Mouse (Mus musculus): ENCODE data around the gene Slc31a1.
A peak's percentile ranks its signal among the peaks of the same experiment; 100 is the strongest.

Slc31a1 gene

DNA sequence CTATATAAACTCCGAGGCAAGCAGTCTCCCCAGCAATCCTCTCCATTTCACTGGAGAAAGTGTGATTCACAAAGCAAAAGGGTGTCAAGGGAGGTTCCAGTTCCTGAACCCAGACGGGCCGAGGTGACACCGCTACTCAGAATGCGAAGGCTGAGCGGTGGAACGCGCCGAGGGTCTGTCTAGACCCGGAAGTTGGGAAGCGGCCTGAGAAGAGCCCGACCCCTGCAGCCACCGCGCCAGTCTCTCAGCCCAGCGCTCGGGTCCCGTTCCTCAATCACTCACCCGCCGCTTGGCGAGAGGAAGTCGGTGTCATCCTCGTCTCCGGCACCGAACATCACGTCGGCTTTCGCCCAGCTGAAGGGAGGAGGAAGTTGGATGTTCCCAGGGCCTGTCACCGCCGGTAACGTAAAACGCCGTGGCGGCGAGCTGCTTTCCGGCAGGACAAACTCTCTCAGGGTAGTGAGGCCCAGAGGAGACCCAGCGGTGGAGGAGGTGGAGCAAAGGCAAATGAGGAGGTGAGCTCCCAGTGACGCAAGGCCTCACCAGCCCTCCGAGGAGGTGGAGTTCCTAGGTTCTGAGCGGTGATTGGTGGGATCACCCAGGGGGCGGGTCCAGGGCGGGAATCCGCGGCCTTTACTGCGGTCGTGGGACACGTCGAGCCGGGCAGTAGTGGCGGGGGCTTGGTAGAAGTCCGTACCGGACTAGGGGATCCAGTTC lies at the start of gene Slc31a1, which contains the start of gene Fkbp15:
TSS of gene Slc31a1 (plus strand) at position 640 of the 717 bp plus-strand sequence.
TSS of gene Fkbp15 (minus strand) at position 461 of the 717 bp plus-strand sequence.
- peak; percentile 99 for DNase-seq (ENCODE audit: low read depth, low spot score)

DNA sequence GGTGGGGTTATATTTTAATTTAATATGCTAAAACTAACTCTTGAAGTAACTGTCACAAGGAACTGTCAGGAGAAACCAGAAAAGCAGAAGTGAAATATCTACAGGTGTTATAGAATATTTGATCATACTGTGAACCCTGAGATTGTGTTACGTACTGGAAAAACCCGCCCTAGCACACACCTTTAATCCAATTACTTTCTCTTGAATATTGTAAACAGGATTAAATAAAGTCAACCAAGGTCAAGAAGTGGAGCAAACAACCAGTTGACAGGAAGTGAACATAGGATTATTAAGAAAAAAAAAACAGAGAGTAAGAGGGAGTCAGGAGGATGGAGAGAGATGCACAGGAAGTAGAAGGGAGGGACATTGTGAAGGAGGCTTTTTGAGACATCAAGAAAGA lies 47.7 kb upstream of the Slc31a1 start:
- no peak for DNase-seq (ENCODE audit: low read depth, low spot score)

DNA sequence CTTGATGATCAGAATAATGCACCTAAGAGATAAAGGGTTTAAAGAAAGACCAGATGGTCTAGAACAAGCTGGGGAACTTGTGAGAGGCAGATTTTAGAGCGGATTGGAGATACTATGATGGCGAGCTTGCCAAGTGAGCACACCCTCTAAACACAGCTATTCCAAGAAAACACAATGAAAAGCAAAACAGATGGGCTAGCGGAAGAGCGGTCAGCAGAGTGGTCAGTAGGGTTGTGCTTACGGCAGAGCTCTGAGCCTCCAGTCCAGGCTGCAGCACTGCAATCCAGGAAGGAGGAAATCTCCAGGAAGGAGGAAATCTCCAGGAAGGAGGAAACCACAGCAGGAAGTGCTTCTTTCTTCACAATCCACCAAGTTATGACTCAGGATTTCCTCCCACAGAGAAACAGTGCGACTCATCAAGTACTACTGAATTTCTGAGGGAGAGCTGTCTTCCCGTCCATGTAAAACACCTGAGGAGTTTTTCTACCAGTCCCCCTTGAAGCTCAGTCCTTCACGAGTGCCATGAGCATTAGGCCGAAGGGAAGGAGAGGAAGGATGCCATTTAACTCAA lies 46.8 kb upstream of the Slc31a1 start:
- DNase-seq (ENCODE audit: low read depth, low spot score), result no peak

DNA sequence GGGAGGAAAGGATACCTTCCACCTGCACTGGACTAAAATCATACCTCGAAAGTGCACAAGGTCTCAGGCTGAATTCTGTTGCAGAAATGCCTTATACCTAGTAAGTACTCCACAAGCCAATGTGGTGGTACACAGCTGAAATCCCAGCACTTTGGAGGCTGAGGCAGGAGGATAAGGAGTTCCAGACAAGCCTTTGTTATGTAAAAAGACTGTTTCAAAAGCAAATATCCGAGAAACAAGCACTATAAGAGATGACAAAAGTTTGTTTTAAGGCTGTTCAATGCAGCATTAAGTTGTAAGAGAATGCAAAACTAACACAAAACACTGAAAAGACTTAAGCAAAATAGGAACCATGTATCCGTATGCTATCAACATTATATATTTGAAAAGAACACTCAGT lies 46.0 kb upstream of the Slc31a1 start:
- peak; percentile 64 for DNase-seq (ENCODE audit: low read depth, low spot score)

DNA sequence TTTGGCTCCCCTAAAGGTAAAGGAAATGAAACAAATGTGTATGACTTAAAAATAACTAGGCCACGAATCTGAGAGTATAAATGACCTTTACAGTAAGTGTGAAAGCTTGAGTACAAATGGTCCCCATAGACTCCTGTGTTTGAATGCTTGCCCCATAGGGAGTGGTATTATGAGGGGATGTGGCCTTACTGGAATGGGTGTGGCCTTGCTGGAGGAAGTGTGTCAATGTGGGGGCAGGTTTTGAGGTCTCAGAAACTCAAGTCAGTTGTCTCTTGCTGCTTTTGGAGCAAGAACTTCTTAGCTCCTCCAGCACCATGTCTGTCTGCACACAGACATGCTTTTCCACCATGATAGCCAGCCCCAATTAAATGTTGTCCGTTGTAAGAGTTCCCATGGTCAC lies 44.1 kb upstream of the Slc31a1 start:
- DNase-seq (ENCODE audit: low read depth, low spot score), result peak; percentile 36

DNA sequence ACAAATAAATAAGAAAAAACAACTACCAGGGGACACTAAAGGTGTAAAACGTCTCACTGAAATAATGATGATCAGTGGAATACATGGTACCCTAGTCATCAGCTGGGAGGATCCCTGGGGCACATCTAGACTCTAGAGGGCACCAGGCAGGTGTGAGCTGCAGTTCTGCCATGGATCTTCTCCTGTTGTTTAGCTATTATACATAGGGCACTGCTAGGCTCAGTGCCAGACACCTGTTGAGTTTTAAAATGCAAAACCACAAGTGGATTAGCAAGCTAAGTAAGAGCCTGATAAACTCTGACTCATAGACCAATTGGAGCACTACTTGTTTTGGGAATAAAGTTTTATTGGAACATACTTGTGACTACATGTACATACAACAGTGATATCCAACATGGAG lies 42.2 kb upstream of the Slc31a1 start:
- DNase-seq (ENCODE audit: low read depth, low spot score), result no peak

DNA sequence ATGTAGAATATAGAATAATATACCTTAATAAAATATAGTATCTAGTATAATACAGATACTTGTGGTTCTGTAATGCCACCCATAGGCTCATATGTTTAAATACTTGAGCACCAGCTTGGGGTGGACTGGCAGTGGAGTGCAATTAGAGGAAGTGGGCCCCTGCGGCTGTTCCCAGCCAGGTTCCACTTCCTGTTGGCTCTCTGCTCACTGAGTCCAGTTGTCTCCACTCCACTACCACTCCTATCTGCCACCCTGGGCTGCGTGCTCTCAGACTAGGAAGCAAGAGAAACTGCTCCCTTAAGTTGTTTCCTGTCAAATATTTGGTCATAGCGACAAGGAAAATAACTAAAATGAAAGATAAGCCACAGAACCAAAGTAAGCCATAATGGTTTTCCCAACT lies 37.8 kb upstream of the Slc31a1 start:
- DNase-seq (ENCODE audit: low read depth, low spot score), result no peak

DNA sequence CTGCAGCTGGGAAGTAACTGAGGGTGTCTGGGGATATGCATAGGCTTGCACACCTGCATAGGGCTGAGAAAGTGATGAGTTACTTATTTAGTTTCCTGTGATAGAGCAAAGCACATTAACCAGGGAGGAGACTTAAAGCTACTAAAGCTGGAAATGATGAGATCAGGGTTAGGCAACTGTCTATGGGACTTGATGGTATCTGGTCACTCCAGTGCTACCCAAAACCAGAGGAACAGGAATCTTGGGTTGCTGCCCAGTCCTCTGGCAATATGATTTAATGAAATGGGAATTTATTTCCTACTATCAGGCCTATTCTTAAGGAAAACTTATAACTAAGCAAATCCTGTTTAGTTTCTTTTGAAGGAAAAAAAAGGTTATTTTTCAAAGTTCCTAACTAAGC lies 34.4 kb upstream of the Slc31a1 start:
- DNase-seq (ENCODE audit: low read depth, low spot score), result no peak

DNA sequence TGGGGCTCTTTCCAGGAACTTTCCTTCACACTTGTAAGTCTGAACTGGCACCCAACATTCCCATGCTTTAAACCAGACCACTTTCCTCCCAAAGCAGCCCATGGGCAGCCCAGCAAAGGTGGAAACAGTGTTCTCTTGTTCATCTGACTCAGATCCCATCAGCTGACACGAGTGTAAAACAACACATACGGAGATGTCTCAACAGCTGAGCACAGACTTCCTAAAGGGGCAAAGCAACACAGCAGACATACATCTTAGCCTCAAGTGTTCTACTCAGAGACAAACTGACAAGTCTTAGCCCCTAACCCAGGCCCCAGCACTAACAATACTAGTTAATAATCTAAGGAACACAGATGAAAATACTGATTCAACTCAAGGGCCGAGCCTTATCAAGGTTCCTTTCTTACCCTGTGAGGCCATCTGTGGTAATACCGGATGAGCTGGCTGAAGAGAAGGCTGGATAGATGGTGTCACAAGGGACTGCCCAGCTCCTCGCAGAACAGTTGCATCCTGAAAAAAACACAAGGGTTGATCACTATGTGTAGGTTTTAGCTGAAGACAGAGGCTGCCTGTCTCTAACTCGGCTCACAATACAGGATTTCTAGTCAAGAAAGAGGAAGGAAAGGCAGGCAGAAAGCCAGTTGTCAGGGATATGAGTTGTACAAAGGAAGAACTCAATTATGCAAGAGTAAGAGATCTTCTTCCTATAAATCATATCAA lies 31.4 kb upstream of the Slc31a1 start:
- DNase-seq (ENCODE audit: low read depth, low spot score), result no peak

DNA sequence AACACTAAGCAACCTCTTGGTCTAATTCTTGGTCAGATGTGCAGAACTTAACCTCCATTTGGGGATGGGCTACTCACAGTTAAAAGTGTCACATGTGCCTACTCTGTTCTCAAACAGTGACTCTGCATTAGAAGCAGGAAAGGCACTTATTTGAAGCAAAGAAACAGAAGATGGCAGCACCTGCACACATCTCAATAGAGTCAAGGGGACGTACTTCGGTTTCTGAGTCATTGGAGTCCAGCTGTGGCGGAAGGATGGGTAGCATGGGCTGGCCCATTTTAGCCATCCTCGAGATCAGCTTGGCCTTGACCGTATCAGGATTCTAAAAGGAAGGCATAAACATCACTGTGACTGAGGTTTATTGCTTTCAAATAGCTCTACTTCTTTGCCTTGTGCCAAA lies 28.6 kb upstream of the Slc31a1 start:
- peak; percentile 22 for DNase-seq (ENCODE audit: low read depth, low spot score)

DNA sequence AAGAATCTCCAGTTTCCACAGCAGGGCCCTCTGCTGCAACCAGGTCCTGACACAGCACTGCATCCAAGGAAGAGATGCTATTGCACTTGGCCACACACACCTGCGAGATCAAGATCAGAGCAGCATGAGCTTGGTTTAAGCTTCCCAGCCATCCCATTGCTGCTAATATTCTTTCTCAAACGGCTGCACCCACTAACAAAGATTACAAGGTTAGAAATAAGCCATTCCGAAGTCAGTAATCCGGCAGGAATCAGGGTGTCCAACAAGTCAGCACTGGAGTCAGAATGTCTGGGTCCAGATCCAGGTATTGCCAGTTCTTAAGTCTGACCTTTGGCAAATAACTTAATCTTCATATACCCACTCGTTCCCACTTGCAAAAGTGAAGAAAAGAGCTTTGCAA lies 22.0 kb upstream of the Slc31a1 start:
- DNase-seq (ENCODE audit: low read depth, low spot score), result no peak

DNA sequence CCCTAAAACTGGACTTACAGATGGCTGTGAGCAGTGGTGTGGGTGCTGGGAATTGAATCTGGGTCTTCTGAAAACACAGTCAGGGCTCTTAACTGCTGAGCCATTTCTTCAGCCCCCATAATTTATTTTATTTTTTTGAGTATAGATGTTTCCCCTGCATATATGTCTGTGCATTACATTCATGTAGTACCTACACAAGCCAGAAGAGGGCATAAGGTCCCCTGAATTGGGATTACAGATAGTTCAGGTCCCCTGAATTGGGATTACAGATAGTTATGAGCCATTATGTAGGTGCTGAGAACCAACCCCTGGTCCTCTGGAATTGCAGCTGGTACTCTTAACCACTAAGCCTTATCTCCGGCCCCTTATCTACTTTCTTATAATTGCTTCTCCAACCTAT lies 16.5 kb upstream of the Slc31a1 start:
- DNase-seq (ENCODE audit: low read depth, low spot score), result peak; percentile 43

DNA sequence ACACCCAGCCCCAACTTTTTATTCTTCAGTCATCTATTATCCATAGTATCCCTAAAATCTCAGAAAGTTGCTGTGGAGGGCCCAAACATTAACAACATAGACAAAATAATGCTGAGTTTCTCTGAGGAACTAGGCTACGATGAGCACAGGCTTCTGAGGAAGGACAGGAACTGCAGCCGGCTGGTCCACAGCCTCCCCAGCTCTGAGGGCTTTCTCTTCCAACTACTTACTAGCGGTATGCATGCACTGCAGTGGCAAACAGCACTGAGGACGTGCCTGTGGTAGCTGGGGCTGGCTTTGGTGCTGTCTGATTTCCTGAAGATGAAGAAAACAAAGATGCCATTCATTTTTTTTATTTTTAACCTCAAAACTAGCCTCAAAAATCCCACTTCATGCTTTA lies 14.7 kb upstream of the Slc31a1 start:
- no peak for DNase-seq (ENCODE audit: low read depth, low spot score)

DNA sequence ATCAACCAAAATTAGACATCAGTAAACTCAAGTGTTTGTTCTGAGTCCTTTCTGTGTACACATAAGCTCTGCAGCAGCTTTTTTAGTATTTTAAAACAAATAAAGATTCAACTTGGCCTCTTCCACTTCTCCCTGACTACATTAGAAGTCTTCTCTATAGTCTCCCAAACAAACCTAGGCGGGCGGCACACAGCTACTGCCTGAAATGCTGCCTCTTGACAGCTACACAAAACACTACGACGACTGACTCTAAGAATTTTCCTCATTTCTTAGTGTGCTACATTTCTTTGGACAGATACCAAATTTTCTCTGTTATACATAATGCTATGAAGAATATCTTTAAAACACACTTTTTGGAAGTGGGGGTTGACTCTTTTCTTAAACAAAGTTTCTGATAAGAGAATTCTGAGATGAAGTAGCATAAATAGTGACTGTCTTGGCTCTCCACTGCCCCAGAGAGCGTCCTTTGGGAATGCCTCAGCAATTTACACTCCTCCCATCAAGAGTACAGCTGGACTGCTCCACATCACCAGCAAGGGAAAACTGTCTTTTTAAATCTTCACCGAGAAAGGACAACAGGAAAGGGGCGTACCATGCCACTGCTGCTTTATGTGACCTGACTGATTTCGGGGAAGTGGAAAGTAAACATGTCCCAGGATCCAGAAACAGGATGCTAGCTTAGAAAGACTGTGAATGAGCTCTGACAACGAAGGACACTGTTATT lies 12.8 kb upstream of the Slc31a1 start:
- no peak for DNase-seq (ENCODE audit: low read depth, low spot score)

DNA sequence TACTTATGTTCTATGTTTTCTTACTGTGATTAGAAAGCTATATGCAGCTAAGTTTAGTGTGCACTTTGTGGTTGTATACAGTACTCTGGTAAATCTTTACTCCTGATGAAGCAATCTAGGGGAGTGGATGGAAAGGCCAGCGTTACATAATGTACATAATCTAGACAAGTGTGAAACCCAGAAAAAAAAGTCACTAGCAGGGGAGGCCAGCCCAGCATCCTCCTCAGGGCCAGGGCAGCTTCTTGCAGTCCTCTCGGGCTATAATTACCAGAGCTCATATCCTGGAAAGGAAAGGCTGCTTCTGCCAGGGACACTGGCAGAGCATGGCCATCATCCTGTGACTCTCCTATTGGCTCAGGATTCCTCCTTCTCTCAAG lies 12.2 kb upstream of the Slc31a1 start:
- DNase-seq (ENCODE audit: low read depth, low spot score), result no peak

DNA sequence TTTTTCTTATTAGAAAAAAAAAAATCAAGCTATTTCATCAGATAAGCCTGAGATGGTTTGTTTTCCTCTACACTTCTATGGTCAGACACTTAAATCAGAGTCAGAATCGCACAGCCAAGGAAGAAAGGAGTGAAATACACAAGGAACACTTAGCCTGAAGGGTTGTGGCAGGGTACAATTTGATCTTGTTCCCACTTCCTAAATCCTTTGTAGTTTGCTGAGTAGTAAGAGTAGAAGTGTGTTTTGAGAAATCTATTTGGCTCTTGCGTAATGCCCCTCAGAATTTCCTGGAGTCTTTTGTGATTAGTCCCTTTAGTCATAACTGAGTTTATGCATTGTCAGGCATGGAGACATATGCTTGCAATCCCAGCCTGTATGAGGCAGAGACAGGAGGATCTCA lies 11.2 kb upstream of the Slc31a1 start:
- DNase-seq (ENCODE audit: low read depth, low spot score), result no peak

DNA sequence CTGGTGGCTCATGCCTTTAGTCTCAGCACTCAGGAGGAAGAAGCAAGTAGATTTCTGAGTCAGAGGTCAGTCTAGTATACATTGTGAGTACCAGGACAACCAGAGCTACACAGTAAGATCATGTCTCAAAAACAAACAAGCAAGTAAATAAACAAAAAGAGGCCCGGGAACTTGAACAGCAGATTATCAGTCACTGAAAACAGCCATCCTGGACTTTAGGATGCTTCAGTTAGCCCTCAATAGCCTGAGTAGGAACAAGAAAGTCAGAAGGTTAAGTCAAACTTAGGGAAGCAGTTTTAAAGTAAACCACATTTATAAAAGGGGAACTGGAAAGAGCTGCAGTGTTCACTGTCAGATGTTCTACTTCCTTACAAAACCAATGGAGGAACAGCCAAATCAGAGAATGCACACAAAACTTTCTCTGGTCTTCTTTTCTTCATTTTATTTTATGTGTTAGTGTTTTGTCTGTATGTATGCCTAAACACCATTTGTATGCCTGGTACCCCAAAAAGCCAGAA lies 2.8 kb upstream of the Slc31a1 start:
- DNase-seq (ENCODE audit: low read depth, low spot score), result no peak

DNA sequence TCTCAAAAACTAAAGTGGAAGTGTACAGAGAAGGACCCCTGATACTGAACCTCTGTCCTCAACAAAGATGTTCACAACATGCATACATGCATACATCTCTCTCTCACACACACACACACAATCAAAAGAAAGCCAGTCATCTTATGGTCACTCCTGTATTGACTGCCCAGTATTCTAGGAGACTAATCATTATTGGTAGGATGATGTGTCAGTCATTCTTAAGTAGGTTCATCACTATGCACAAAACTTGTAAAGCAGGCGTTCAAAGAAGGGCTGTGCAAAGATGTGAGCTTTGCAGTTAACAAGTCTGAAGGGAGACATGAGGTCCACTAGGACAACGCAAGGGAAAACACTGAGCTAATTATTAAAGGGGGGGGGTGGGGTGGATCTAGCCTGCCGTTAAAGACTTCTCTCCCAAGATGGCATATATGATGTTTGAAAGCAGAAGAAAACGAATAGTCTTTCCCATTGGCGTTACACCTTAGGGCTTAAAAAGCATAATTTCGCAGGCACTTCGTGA lies 1.2 kb upstream of the Slc31a1 start:
- DNase-seq (ENCODE audit: low read depth, low spot score), result no peak

DNA sequence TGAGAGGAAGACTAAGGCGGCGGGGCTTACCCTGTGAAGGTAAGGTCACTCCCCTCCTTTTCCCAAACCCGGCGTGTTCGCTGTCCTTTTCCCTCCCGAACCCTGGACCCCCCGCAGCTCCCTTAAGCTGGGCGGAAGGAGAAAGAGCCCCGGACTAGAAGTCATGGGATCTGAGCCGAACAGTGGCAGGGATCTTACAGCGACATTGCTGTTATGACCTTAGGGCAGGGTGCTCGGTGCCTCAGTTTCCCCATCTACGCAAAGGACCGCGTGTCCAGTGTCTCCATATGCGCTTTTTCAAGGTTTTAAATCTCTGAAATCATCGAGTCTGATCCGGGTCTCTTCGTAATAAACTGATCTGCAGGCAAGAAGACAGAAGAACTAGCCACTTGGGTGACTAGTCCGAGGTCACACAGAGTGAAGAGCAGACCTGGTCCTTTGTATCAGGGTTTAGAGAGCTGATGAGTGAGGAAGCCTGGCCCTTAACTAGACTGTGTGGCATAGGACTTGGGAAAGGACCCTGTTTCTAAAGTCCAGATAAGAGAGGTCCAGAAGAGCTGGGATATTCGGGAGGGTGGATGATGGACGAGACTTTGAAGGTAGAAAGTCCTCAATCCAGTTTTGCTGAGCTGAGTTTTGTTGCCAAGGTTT lies 403 bp downstream of the Slc31a1 start:
- no peak for DNase-seq (ENCODE audit: low read depth, low spot score)

DNA sequence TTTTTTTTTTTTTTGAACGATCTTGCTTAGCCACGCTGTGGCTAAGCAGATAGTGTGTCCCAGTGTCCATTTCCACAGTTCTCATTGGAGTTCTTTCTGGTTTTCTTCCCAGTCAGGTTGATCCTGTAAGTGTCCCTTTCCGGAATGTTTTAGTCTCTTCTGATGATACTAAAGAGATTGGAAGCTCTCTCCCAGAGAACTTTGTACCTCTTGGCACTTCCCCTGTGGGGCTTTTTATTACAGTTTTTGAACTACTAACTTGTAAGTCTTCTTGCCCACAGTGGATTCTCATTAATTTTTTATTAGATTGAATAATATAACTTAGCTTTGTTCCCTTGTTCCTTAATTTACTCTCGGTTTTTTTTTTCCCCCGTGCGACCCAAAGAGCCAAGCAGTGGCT lies 1.0 kb downstream of the Slc31a1 start:
- no peak for DNase-seq (ENCODE audit: low read depth, low spot score)

DNA sequence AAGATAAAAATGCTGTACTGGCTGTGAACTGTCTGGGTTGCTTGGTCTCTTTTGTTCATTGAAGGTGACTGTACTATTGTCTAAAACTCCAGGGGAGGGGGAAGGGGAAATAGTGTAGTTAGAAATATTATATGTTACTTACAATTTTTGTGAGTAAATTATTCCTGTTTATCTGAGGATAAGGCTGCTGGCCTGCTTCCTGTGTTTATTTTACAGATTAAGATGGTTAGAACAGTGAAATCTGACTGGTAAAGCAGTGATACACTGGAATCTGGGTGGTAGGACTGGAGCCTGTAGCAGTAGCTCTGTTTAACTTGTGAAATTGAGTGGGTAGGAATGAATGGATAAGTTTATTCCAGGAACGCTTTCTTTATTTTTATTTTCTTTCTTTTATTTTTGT lies 1.5 kb downstream of the Slc31a1 start:
- DNase-seq (ENCODE audit: low read depth, low spot score), result no peak
